Mouse (Mus musculus): ENCODE results near the gene Lrrn3.

Gene Lrrn3

GRCm38 (mm10) chr12:41427464-41427863, 58.8 kb downstream of the Lrrn3 start:
- DNase-seq: no peak

GRCm38 (mm10) chr12:41425101-41425679, 61.0 kb downstream of the Lrrn3 start:
- DNase-seq: no peak

- no peak for DNase-seq
Observed at GRCm38 (mm10) chr12:41417961-41418360, 68.3 kb downstream of the Lrrn3 start.

- DNase-seq: no peak
Observed at GRCm38 (mm10) chr12:41417099-41417498, 69.1 kb downstream of the Lrrn3 start.

DNA sequence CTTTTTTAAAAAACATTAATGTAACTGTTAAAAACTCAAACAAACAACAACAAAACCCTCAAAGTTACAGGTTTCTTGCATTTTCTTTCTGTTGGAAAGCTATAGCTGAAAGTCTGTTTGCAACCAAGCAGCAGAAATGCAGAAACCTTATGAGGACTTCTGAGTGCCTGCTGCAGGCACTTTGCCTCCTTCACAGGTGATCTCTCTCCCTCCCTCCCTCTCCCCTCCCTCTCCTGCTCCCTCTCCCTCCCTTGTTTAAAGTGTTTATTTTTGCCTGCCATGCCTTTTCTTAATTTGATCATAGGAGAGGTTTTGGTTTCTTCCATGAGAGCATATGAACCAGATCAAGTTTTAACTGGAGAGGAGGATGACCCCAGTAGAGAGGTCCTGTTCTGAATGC, 69.6 kb downstream of the Lrrn3 start:
- DNase-seq: no peak

DNA sequence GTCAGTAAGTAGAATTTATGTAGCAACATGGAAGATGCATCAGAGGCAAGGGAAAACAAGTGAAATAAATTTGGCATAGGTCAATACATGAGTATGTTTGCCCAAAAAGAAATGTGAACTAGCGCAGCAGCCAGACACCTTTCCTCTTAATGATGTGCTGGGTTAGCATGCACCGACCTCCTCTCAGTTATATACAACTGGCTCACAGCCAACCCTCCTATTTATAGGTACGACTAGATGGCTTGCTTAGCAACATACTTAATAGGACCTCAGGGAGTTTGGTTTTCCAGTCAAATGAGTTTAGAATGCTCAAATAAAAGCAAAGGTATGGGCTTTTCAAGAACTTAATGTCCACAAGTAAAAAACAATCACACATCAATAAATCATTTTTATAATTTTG, 76.8 kb downstream of the Lrrn3 start:
- DNase-seq: no peak

GRCm38 (mm10) chr12:41401923-41402322, 84.3 kb downstream of the Lrrn3 start:
- no peak for DNase-seq

Measured in thymus, postnatal 25 days (tissue).